Mouse (Mus musculus) brain, embryonic 14.5 days (tissue): ENCODE results near the gene Actl7b.

Source experiments
- CTCF ChIP-seq: fragments of 200-500 bp; IDR thresholded peaks from 2 replicates; pipeline ENCODE4 v1.5.1; 2012; ENCODE audit warnings: inconsistent platforms, mild to moderate bottlenecking, moderate library complexity, borderline replicate concordance; ENCODE audit not compliant: insufficient read depth, insufficient read length; ENCODE audit errors: extremely low read depth
- POLR2A ChIP-seq: fragments of 200-500 bp; IDR thresholded peaks from 2 replicates; pipeline ENCODE4 v1.6.1; 2012; ENCODE audit warnings: mild to moderate bottlenecking, inconsistent platforms, borderline replicate concordance; ENCODE audit not compliant: poor library complexity, insufficient read depth, insufficient read length, severe bottlenecking; ENCODE audit errors: extremely low read depth

DNA sequence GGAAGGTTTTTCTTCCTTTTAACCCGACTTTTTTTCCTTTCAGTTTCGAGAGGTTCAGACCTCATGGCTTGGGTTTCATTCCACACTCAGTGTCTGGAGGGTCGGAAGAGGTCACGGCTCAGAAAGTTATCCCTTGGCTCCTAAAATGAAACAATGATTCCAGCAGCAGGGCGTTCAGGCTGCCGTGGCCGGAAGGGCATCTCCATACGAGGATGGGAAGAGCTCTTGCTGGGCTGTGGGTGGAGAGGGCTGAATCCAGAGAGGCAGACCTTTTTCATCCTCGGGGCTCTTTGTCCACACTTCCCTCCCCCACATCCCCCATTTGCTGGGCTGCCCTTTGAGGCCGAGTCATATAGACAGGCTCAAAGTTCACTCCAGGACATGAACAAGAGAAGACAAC is 39.0 kb downstream of the Actl7b start:
- no peak for TF ChIP-seq CTCF
- TF ChIP-seq POLR2A: no peak
